Mouse (Mus musculus): ENCODE data around the gene Arap1. TPM values are rescaled to one million over a fixed set of nuclear protein-coding genes. Genes with fewer than 3 reads are reported as not detected.

Gene Arap1
- total and polyA plus RNA-seq, 3 experiments = 21.2 to 46.1 (median 38.5) TPM

DNA sequence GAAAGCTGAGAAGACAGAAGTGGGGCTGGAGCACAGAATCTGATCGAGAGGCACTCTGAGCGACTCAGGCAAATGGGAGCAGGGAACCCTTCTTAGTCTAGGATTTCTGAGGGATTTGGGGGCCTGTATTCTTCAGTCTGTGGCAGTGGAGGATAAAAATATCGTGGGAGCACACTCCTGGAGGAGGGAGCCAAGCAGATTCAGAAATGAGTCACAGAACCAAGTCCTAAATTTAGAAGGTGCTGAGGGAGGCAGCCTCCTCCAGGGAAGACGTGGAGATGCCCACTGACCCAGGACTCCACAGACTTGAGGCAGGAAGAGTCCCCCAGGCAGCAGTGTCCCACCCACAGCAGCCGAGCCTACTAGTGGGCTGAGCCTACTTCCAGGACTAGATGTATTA lies 33.5 kb upstream of the Arap1 start:
- in situ Hi-C loops (cut with MboI; ENCODE audit: low pct_ligation_motif_present, low pct_unique_long_range_greater_than_20kb, low sequenced_read_pairs) = no loop called here

DNA sequence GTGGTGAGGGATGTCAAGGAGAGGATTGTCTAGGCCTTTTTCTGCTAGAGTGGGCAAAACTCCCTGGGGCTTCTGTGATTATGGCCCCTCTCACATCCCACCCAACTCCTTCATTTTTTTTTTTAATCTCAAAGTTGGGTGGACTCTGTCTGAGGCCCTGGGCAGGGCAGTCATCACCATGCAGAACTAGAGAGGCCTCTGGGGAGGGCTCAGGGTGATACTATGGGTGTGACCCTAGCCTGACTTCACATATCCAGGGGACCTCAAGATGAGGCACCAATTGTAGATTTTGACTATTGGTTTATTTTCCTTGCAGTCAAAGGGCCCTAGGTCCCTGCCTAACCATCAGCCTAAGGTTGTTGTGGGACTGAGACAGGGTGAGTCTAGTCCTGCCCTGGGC lies 32.2 kb upstream of the Arap1 start:
- Histone ChIP-seq H3K4me2 (ENCODE audit: insufficient read depth, low read depth, poor library complexity, severe bottlenecking) (no peak overlapping the region), H3K4me1 (ENCODE audit: control insufficient read depth in 1 of 2, insufficient read depth in 2 of 2) (peaks cover 8 to 23% of the 10 kb centered on the region in 2 experiments), H3K9ac (ENCODE audit: insufficient read depth, low read depth) (no peak overlapping the region), H3K9me3 (replicated peaks; ENCODE audit: low read length) (no peaks in the 10 kb centered on the region), H3K27ac (ENCODE audit: insufficient read depth, low read depth) (no peak overlapping the region), H3K4me3 (replicated peaks in 1 of 3; ENCODE audit: low read depth in 2 of 3, low read length in 2 of 3, poor library complexity in 1 of 3) (no peak overlapping the region), H3K36me3 (replicated peaks in 1 of 2; ENCODE audit: control insufficient read depth in 1 of 2, insufficient read depth in 1 of 2, low read length in 1 of 2) (no peaks in the 10 kb centered on the region), H3K27me3 (replicated peaks) (peaks cover 28% of the 10 kb centered on the region), H3K79me2 (replicated peaks; ENCODE audit: control insufficient read depth, extremely low read depth, insufficient read depth, poor library complexity, severe bottlenecking) (no peaks in the 10 kb centered on the region)
- TF ChIP-seq ETS1 (conservative IDR thresholded peaks at IDR 0.05; ENCODE audit: low read depth, low read length) (no peak), NELFE (IDR thresholded peaks at IDR 0.05; ENCODE audit: low read depth, low read length) (no peak), JUND (conservative IDR thresholded peaks at IDR 0.05; ENCODE audit: low read depth, low read length) (no peak), POLR2AphosphoS2 (IDR thresholded peaks at IDR 0.05; ENCODE audit: low read depth, low read length) (no peak), MAZ (IDR thresholded peaks at IDR 0.05; ENCODE audit: low read depth, low read length) (no peak)
- in situ Hi-C loops (cut with MboI; ENCODE audit: low pct_ligation_motif_present, low pct_unique_long_range_greater_than_20kb, low sequenced_read_pairs) = loop anchor here (5.0 kb wide), 1 partner anchor 37 kb away; no protein-coding TSS in a partner anchor
- no peak for DNase-seq (ENCODE audit: extremely low read depth)
- dilution Hi-C loops (cut with MboI; ENCODE audit: extremely low pct_ligation_motif_present, extremely low pct_unique_long_range_greater_than_20kb, low sequenced_read_pairs) = no loop called here

More for the DNA sequence above, 33.5 kb upstream of the Arap1 start:
- dilution Hi-C loops (cut with MboI; ENCODE audit: extremely low pct_ligation_motif_present, extremely low pct_unique_long_range_greater_than_20kb, low sequenced_read_pairs) = no loop called here
- Histone ChIP-seq H3K27me3 (replicated peaks) (peaks cover 15% of the 10 kb centered on the region), H3K9me3 (replicated peaks; ENCODE audit: low read length) (no peaks in the 10 kb centered on the region), H3K4me2 (ENCODE audit: insufficient read depth, low read depth, poor library complexity, severe bottlenecking) (no peak overlapping the region), H3K9ac (ENCODE audit: insufficient read depth, low read depth) (no peak overlapping the region), H3K27ac (ENCODE audit: insufficient read depth, low read depth) (no peak overlapping the region), H3K36me3 (replicated peaks in 1 of 2; ENCODE audit: control insufficient read depth in 1 of 2, insufficient read depth in 1 of 2, low read length in 1 of 2) (no peaks in the 10 kb centered on the region), H3K4me1 (ENCODE audit: control insufficient read depth in 1 of 2, insufficient read depth in 2 of 2) (peaks cover 8 to 28% of the 10 kb centered on the region in 2 experiments), H3K4me3 (replicated peaks in 1 of 3; ENCODE audit: low read depth in 2 of 3, low read length in 2 of 3, poor library complexity in 1 of 3) (no peak overlapping the region), H3K79me2 (replicated peaks; ENCODE audit: control insufficient read depth, extremely low read depth, insufficient read depth, poor library complexity, severe bottlenecking) (no peaks in the 10 kb centered on the region)
- DNase-seq (ENCODE audit: extremely low read depth) = no peak
- TF ChIP-seq POLR2A (IDR thresholded peaks at IDR 0.05; ENCODE audit: low read depth, low read length) (no peak), MEF2A (IDR thresholded peaks at IDR 0.05; ENCODE audit: borderline replicate concordance, low read depth, low read length) (no peak), RAD21 (IDR thresholded peaks at IDR 0.05; ENCODE audit: low read depth, low read length) (no peak), USF2 (conservative IDR thresholded peaks at IDR 0.05; ENCODE audit: low read depth, low read length) (no peak), IRF4 (IDR thresholded peaks at IDR 0.05; ENCODE audit: low read depth, low read length) (no peak), JUND (conservative IDR thresholded peaks at IDR 0.05; ENCODE audit: low read depth, low read length) (no peak), MAFK (IDR thresholded peaks at IDR 0.05; ENCODE audit: insufficient replicate concordance, low read length) (no peak), SMC3 (IDR thresholded peaks at IDR 0.05; ENCODE audit: low read depth, low read length) (no peak), NELFE (IDR thresholded peaks at IDR 0.05; ENCODE audit: low read depth, low read length) (no peak)

DNA sequence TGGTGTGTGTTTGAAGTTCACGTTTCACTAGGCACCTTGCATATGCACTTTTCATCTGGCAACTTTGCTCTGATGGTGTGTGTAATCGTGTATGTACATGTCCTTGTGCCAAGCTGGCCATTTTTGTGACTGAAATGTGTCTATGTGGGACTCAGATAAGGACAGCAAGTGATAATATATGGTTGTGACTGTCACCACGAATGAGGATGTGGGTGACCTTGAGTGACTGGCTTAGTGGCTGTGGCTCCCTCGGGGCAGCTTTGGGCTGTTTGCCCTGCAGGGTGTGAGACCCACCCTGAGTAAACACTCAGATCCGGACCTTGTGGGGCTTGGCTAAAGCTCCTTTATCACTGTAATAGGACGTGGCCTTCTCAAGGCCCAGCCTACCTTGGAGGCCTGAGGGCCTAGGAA lies 31.3 kb upstream of the Arap1 start:
- no peaks in the 10 kb centered on the region for H3K9me3 ChIP-seq (replicated peaks; ENCODE audit: low read length)
- H3K27me3 ChIP-seq (replicated peaks) = peaks cover 33% of the 10 kb centered on the region
- H3K4me1 ChIP-seq (ENCODE audit: control insufficient read depth in 1 of 2, insufficient read depth in 2 of 2) = peaks cover 10 to 20% of the 10 kb centered on the region in 2 experiments
- DNase-seq (ENCODE audit: extremely low read depth) = no peak
- H3K9ac ChIP-seq (ENCODE audit: insufficient read depth, low read depth) = no peak overlapping the region
- H3K4me3 ChIP-seq (replicated peaks in 1 of 3; ENCODE audit: low read depth in 2 of 3, low read length in 2 of 3, poor library complexity in 1 of 3) = no peak overlapping the region
- H3K36me3 ChIP-seq (replicated peaks in 1 of 2; ENCODE audit: control insufficient read depth in 1 of 2, insufficient read depth in 1 of 2, low read length in 1 of 2) = no peaks in the 10 kb centered on the region
- dilution Hi-C loops (cut with MboI; ENCODE audit: extremely low pct_ligation_motif_present, extremely low pct_unique_long_range_greater_than_20kb, low sequenced_read_pairs) = no loop called here
- in situ Hi-C loops (cut with MboI; ENCODE audit: low pct_ligation_motif_present, low pct_unique_long_range_greater_than_20kb, low sequenced_read_pairs) = loop anchor here (5.0 kb wide), 1 partner anchor 36 kb away; no protein-coding TSS in a partner anchor
- H3K27ac ChIP-seq (ENCODE audit: insufficient read depth, low read depth) = 0 out of 2 replicates have a peak overlapping the region, but pooled peaks have one; percentile 1
- TF ChIP-seq JUN (IDR thresholded peaks at IDR 0.05; ENCODE audit: insufficient read depth, low read depth, low read length) (no peak), BHLHE40 (IDR thresholded peaks at IDR 0.05; ENCODE audit: low read depth, low read length) (no peak), EP300 (IDR thresholded peaks at IDR 0.05; ENCODE audit: low read length) (no peak), POLR2AphosphoS2 (IDR thresholded peaks at IDR 0.05; ENCODE audit: low read depth, low read length) (no peak), CTCF (conservative IDR thresholded peaks at IDR 0.05 in 1 of 2, IDR thresholded peaks at IDR 0.05 in 1 of 2; ENCODE audit: low read depth in 2 of 2, low read length in 2 of 2) (no peak), TBP (conservative IDR thresholded peaks at IDR 0.05; ENCODE audit: low read depth, low read length) (no peak), HCFC1 (IDR thresholded peaks at IDR 0.05; ENCODE audit: low read depth, low read length) (no peak), ZNF384 (IDR thresholded peaks at IDR 0.05; ENCODE audit: low read depth, low read length) (no peak), TCF12 (IDR thresholded peaks at IDR 0.05; ENCODE audit: low read depth, low read length) (no peak), MXI1 (IDR thresholded peaks at IDR 0.05; ENCODE audit: low read depth, low read length) (no peak), SMC3 (IDR thresholded peaks at IDR 0.05; ENCODE audit: low read depth, low read length) (no peak), USF2 (conservative IDR thresholded peaks at IDR 0.05; ENCODE audit: low read depth, low read length) (no peak), MAX (IDR thresholded peaks at IDR 0.05; ENCODE audit: low read length) (no peak), ZC3H11A (IDR thresholded peaks at IDR 0.05; ENCODE audit: low read depth, low read length) (no peak), ZMIZ1 (IDR thresholded peaks at IDR 0.05; ENCODE audit: low read depth, low read length) (no peak)
- no peak overlapping the region for H3K4me2 ChIP-seq (ENCODE audit: insufficient read depth, low read depth, poor library complexity, severe bottlenecking)
- no peaks in the 10 kb centered on the region for H3K79me2 ChIP-seq (replicated peaks; ENCODE audit: control insufficient read depth, extremely low read depth, insufficient read depth, poor library complexity, severe bottlenecking)

Data from CH12.LX (cell line).